Mouse (Mus musculus) small intestine, adult 2 months (tissue): ENCODE measurements around the gene Gramd1b. TPM values are rescaled to one million over a fixed set of nuclear protein-coding genes. Genes with fewer than 3 reads are reported as not detected.
A peak's percentile ranks its signal among the peaks of the same experiment; 100 is the strongest.

Source experiments
- H3K27ac ChIP-seq: fragments of 200-500 bp; 2 replicates; pipeline ENCODE4 v1.5.1; 2012; ENCODE audit warnings: low read depth, low read length, control low read depth, inconsistent platforms; ENCODE audit not compliant: insufficient read depth
- H3K27me3 ChIP-seq: fragments of 200-500 bp; 2 replicates; pipeline ENCODE4 v1.6.1; 2012; ENCODE audit warnings: mild to moderate bottlenecking, moderate library complexity, low read length, inconsistent platforms; ENCODE audit not compliant: control insufficient read depth, insufficient read depth
- H3K36me3 ChIP-seq: fragments of 200-500 bp; 2 replicates; pipeline ENCODE4 v1.6.1; 2012; ENCODE audit warnings: mild to moderate bottlenecking, low read length, control low read depth, inconsistent platforms; ENCODE audit not compliant: control insufficient read depth, insufficient read depth
- H3K4me1 ChIP-seq: fragments of 200-500 bp; 2 replicates; pipeline ENCODE4 v1.6.1; 2012; ENCODE audit warnings: low read length, inconsistent platforms, mixed read lengths; ENCODE audit not compliant: control insufficient read depth, insufficient read depth, insufficient read length
- H3K4me3 ChIP-seq: fragments of 200-500 bp; 2 replicates; pipeline ENCODE4 v1.5.1; 2012; ENCODE audit warnings: low read depth, mild to moderate bottlenecking, control low read depth, inconsistent platforms, low read length, moderate library complexity
- CTCF ChIP-seq: fragments of 200-500 bp; IDR thresholded peaks from 2 replicates; pipeline ENCODE4 v1.5.1; 2012; ENCODE audit warnings: low read depth, mild to moderate bottlenecking, control low read depth, inconsistent platforms, low read length, moderate library complexity, mixed read lengths; ENCODE audit not compliant: insufficient replicate concordance, insufficient read length; ENCODE audit errors: extremely low read depth
- POLR2A ChIP-seq: fragments of 200-500 bp; IDR thresholded peaks from 2 replicates; pipeline ENCODE4 v1.6.1; 2012; ENCODE audit warnings: low read depth, mild to moderate bottlenecking, control low read depth, inconsistent platforms, low read length, moderate library complexity
- WGBS: fragments of 180-500 bp; shearing (Covaris S2); methylation state at CpG from one replicate; pipeline ENCODE4 v1.1.7; 2018; 5-methylcytosine and 5-hydroxymethylcytosine counted together
- polyA plus RNA-seq: library from polyadenylated mRNA; depleted of rRNA; stranded (reverse); fragments of >200 nt; gene quantifications from 2 replicates; pipeline ENCODE4 v1.2.3, GENCODE M21; 2012

The Gramd1b gene
- polyA plus RNA-seq, 1 experiment, result 128 TPM

DNA sequence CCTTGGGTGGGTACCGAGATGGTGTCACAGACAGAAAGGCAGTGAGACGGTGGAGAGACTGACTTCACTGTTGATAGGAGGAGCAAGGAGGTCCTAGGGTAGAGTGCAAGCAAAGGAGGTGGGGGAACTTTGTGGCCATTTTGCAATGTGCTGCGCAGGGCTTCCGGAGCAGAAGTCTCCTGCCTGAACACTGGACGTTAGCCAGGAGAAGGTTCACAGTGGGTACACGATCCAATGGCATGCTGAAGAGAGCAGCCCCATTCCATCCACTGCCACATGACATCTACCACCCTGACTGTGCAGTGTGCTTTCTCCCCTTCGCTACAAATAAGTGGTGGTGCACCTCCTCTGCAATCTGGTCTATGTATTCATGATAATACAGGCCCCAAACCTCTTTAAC lies 258.4 kb downstream of the Gramd1b start:
- no peaks in the 10 kb centered on the region for H3K36me3 ChIP-seq
- H3K27ac ChIP-seq, result no peak overlapping the region
- no peak overlapping the region for H3K4me3 ChIP-seq
- 78% methylated on average over 7 of the region's 7 CpGs for WGBS
- TF ChIP-seq POLR2A (no peak), CTCF (no peak)
- peaks cover 17% of the 10 kb centered on the region for H3K27me3 ChIP-seq
- peaks cover 11% of the 10 kb centered on the region for H3K4me1 ChIP-seq

DNA sequence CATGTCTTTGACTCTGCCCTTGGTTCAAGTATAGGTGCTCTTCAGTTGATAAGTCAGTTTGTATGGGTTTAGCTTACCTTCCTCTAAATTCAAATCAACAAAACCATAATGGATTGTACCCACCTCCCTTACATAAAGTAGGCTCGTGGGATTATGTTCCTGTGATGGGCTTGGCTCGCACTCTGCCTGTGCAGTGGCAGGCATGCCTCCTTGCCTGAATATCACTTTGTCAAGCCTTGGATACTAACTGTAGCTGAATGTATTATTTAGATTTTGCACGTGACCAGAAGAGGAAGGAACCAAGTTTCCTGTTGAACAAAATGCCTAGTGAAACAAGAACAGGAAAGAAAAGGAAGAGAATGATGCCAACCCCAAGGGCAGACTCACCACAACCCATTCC lies 260.1 kb downstream of the Gramd1b start:
- H3K36me3 ChIP-seq, result no peaks in the 10 kb centered on the region
- WGBS, result 61% methylated on average over 3 of the region's 3 CpGs
- TF ChIP-seq POLR2A (no peak), CTCF (no peak)
- H3K27ac ChIP-seq, result no peak overlapping the region
- H3K27me3 ChIP-seq, result peaks cover 17% of the 10 kb centered on the region
- H3K4me3 ChIP-seq, result no peak overlapping the region
- H3K4me1 ChIP-seq, result peaks cover 11% of the 10 kb centered on the region

DNA sequence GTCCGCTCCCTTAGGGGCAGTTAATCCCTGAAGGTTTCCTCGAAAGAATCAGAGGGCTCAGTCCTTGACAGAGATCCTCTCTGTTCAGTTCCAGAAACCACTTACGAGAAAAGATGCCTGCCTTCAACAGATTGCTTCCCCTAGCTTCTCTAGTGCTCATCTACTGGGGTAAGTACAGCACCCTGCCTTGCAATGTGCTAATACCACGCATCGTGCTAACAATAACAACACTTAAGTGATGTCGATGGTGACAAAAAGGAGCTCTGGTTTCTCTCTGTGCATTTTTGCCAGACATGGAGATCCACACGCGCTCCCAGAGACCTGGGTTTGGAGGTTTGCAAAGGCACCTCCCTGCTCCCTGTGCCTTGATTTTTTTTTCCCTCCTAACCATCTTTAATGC lies 261.3 kb downstream of the Gramd1b start:
- WGBS, result 28% methylated on average over 8 of the region's 8 CpGs
- Histone ChIP-seq H3K36me3 (no peaks in the 10 kb centered on the region), H3K4me1 (peaks cover 11% of the 10 kb centered on the region), H3K27ac (no peak overlapping the region), H3K27me3 (peaks cover 17% of the 10 kb centered on the region), H3K4me3 (no peak overlapping the region)
- TF ChIP-seq CTCF (no peak), POLR2A (no peak)

DNA sequence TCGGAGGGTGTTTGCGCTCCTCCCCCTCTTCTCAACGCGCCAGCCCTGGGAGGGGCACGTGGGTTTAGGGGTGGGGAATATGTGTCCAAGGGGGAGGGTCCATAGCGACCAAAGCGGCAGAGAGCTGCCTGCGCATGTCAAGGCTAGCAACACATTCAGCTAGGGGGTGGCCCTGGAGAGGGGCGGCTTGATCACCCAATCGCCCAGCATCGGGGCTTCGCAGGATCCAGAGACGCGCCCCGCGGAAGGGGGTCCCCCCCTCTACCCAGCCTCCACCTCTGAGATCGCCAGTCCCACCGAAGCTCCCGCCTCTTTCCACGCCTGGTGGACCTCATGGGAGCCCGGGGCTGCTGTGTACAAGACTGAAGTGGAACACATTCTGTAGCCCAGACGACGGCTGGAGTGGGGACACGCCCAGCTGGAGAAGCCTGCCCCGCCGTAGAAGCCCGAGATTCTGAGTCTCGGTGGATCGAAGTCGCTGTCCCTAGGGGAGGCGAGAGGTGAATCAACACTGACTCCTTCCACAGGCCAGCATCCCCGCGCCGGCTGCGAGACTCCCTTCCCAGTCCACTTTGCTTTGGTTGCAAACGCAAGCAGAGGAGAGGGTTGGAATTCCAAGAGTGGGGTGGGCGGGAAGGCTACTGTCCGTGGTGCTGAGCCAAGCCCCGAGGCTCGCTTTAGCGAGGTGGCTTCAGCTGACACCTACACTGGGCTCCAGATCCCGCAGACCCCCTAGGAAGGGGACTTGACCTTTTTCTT lies 261.9 kb downstream of the Gramd1b start, which contains the start of gene Scn3b:
TSS of gene Scn3b (plus strand) at position 115 of the 759 bp plus-strand sequence.
- Histone ChIP-seq H3K27me3 (peaks cover 17% of the 10 kb centered on the region), H3K27ac (no peak within 1 kb of the TSS), H3K4me3 (peak within 1 kb of the TSS; percentile 26), H3K4me1 (peaks cover 11% of the 10 kb centered on the region), H3K36me3 (no peaks in the 10 kb centered on the region)
- WGBS, result 2% methylated on average over 42 of the region's 42 CpGs
- no peak for TF ChIP-seq CTCF
- no peak for TF ChIP-seq POLR2A

DNA sequence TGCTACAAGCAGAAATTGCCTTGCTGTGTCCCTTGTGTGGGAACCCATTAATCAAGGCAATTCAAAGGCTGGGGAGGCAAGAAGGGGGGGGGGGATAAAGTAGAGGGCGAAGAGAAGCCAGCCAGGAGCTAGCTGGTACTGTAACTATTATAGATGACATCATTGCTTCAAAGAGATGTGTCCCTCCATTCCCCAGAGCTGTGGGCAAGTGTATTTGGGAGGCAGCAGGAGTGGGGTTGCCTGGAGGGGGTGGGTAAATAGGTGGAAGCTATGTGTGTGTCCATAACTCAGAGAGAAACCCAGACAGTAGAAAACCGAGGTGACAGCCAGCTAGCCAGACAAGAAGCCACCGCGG lies 262.5 kb downstream of the Gramd1b start:
- peak overlapping the region; percentile 26; the same call in 1 of the 2 replicates for H3K4me3 ChIP-seq
- no peak overlapping the region for H3K27ac ChIP-seq
- peaks cover 11% of the 10 kb centered on the region for H3K4me1 ChIP-seq
- H3K27me3 ChIP-seq, result peaks cover 17% of the 10 kb centered on the region
- TF ChIP-seq POLR2A (no peak), CTCF (no peak)
- 3% methylated on average over 4 of the region's 4 CpGs for WGBS
- H3K36me3 ChIP-seq, result no peaks in the 10 kb centered on the region

DNA sequence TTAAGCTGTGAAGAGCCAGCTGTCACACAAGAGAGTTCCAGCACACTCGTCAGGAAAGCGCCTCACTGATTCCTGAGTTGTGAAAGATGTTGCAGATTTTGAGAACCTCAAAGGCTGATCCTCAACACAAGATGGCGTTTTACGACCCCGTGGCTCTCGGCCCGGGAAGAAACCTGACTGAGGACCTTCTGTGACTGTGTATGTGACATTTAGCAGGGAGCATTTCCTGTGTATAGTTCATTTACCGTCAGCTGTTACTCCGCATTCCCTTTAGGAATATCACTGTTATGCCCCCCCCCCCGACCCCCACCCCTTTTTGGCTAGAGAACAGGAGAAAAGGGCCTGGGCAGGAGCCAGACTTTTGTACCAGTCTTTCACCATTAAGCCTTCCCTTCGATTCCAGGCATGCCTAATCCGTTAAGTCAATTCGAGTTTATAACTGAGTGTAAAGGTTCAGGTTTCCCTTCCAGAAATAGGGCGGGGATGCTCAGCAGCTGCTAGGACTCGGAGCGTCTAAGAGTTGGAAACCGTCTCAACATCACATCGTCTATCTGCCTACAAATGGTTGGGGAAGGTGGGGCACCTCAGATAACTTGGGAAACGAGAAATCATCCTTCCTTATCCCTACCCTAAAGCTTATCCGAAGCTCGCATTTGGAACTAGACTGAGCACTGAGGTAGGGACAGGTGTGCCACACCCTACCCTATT lies 263.0 kb downstream of the Gramd1b start:
- Histone ChIP-seq H3K36me3 (no peaks in the 10 kb centered on the region), H3K27ac (no peak overlapping the region), H3K27me3 (peaks cover 17% of the 10 kb centered on the region), H3K4me3 (no peak overlapping the region), H3K4me1 (peaks cover 11% of the 10 kb centered on the region)
- WGBS, result 9% methylated on average over 21 of the region's 21 CpGs
- TF ChIP-seq CTCF (no peak), POLR2A (no peak)

DNA sequence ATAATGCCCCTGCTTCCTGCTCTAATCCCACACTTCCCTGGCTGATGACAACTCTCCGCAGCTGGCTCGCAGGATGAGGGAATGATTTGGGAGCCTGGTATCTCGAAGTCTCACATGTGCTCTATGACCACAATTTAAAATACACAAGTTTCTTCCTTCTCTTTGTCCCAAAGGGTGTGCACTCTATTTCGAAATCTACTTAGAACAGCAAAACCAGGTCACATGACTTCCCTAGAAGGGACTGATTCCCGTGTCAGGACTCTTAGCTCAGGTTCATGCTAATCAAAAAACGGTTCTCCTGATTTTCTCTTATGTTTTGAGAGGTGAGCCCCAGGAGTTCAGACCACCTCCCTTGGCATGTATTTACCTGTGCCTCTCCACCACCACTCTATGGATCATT lies 267.3 kb downstream of the Gramd1b start:
- no peak overlapping the region for H3K4me3 ChIP-seq
- 28% methylated on average over 6 of the region's 6 CpGs for WGBS
- H3K36me3 ChIP-seq, result no peaks in the 10 kb centered on the region
- peaks cover 3% of the 10 kb centered on the region for H3K4me1 ChIP-seq
- H3K27ac ChIP-seq, result no peak overlapping the region
- TF ChIP-seq CTCF (no peak), POLR2A (no peak)
- peaks cover 2% of the 10 kb centered on the region for H3K27me3 ChIP-seq
